Mouse (Mus musculus): ENCODE measurements at regions not wholly inside any gene's neighbourhood (a gene's known extent, or its start where the extent isn't known, plus 50 kb on each side); places are given as distances from the start of the nearest gene placed in this dataset.

DNA sequence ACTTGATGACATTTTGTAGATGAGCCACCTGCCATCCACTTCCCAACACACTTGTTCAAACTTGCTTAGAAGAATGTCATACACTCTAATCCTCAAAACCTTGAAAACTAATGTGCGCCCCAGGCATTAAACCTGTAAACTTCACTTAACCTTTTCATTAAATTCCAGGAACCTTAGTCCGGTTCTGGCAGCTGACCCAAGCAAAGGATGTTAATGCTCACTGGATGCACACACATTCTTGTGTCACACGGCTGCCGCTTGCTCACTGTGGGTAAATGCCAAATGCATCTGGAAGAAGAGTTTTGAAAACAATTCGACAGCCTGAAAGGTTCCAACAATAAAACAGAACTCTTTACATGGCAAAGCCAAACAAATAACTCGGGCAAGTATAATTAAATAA is 235.0 kb upstream of the BC052040 start:
- no peak overlapping the region for H3K27ac ChIP-seq
- WGBS, result 37% methylated on average over 6 of the region's 6 CpGs

DNA sequence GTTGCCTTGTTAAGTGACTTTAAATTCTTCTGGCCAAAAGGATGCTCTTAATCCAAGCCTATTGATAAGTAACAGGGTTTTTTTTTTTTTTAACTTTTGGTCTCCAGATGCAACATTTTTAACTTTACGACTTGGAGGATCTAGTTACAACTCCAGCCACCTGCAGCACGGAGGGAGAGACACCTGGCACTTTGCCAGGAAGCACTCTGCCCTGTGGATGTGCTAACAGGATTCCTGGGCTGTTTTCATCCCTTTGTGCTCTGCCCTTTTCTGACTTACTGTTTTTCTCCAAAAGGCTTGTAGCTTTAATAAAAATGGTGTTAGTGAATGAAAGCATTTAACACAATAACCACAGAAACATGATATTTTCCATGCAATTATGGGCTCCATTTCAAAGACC is 233.3 kb upstream of the BC052040 start:
- H3K4me3 ChIP-seq, result no peak overlapping the region
- H3K4me1 ChIP-seq, result peaks cover 12% of the 10 kb centered on the region
- WGBS, result 5% methylated on average over 2 of the region's 2 CpGs
- no peaks in the 10 kb centered on the region for H3K9me3 ChIP-seq
- no peaks in the 10 kb centered on the region for H3K27me3 ChIP-seq
- no peaks in the 10 kb centered on the region for H3K36me3 ChIP-seq
- ATAC-seq (ENCODE audit: insufficient number of reproducible peaks, insufficient read depth, low FRiP score, low TSS enrichment, low read depth), result no peak
- H3K9ac ChIP-seq, result no peak overlapping the region
- H3K4me2 ChIP-seq, result no peak overlapping the region
- no peak overlapping the region for H3K27ac ChIP-seq

More for the DNA sequence above, 235.0 kb upstream of the BC052040 start:
- H3K4me3 ChIP-seq, result no peak overlapping the region
- H3K9ac ChIP-seq, result no peak overlapping the region
- no peaks in the 10 kb centered on the region for H3K36me3 ChIP-seq
- H3K4me2 ChIP-seq, result no peak overlapping the region
- H3K9me3 ChIP-seq, result no peaks in the 10 kb centered on the region
- H3K4me1 ChIP-seq, result peaks cover 12% of the 10 kb centered on the region
- H3K27me3 ChIP-seq, result no peaks in the 10 kb centered on the region
- ATAC-seq (ENCODE audit: insufficient number of reproducible peaks, insufficient read depth, low FRiP score, low TSS enrichment, low read depth), result no peak

DNA sequence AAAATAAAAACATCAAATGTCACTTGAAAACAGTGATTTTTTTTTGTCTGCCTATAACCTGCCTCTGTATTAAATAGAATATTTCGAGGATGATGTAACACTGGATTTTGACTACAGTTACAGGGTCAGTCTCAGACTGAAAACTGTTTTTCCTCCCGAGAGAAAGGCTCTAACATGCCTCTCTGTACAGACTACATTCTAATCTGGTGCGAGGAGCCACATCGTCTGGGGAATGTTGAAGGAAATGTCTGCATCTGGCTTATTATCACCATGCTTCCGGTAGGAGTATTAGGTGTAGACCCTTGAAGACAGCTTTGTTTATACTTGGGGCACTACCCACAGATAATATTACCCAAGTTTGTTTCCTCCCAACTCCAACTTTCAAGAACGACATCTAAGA is 210.4 kb upstream of the BC052040 start:
- Histone ChIP-seq H3K4me3 (no peak overlapping the region), H3K4me2 (no peak overlapping the region), H3K9me3 (no peaks in the 10 kb centered on the region), H3K27me3 (no peaks in the 10 kb centered on the region), H3K4me1 (peaks cover 5% of the 10 kb centered on the region), H3K36me3 (no peaks in the 10 kb centered on the region), H3K27ac (no peak overlapping the region), H3K9ac (no peak overlapping the region)
- WGBS, result 38% methylated on average over 6 of the region's 6 CpGs
- no peak for ATAC-seq (ENCODE audit: insufficient number of reproducible peaks, insufficient read depth, low FRiP score, low TSS enrichment, low read depth)

- Histone ChIP-seq H3K36me3 (no peaks in the 10 kb centered on the region), H3K4me3 (no peak overlapping the region), H3K27ac (no peak overlapping the region), H3K9ac (no peak overlapping the region), H3K9me3 (no peaks in the 10 kb centered on the region), H3K4me1 (no peaks in the 10 kb centered on the region), H3K27me3 (no peaks in the 10 kb centered on the region), H3K4me2 (no peak overlapping the region)
- WGBS, result 49% methylated on average over 5 of the region's 5 CpGs
- ATAC-seq (ENCODE audit: insufficient number of reproducible peaks, insufficient read depth, low FRiP score, low TSS enrichment, low read depth), result no peak
Observed at GRCm38 (mm10) chr2:115375336-115375735, 206.2 kb upstream of the BC052040 start.

DNA sequence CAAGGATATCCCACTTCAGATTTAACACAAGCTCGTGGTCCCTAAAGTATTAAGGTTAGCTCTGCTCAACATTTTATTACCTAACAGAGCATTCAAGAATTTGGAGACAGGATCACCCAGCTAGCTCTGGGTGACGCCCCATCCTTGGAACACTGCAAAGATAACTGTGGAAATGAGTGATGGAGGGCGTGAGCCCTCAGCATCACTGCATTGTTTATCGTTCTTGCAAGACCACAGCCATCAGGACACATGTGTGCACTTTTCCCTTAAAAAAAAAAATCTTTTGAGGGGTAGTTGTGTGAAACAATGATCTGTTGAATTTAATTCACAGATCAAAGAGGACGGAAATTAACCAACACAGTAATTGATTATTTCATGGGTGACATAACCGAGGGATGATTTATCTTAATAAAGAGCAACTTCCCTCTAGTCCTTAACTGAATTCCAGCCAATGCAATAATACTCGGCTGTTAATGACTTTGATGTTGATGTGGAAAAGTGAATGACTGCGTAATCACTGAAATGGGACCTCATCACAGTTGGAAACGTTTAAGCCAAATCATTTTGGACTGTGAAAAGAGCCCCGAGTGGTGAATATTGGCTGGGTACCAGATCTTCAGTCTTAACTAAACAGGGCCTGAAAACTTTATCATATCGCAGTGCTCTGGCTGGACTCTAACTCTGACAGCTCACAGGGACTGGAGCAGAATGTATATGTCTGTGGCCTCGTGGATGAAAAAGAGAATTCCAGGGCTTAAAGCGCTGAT is 196.9 kb upstream of the BC052040 start:
- peaks cover 19% of the 10 kb centered on the region for H3K4me1 ChIP-seq
- no peak overlapping the region for H3K9ac ChIP-seq
- H3K27ac ChIP-seq, result 0 out of 2 replicates have a peak overlapping the region, but pooled peaks have one; percentile 62
- peak overlapping the region; percentile 43; the same call in 1 of the 2 replicates for H3K4me2 ChIP-seq
- 28% methylated on average over 13 of the region's 13 CpGs for WGBS
- no peaks in the 10 kb centered on the region for H3K36me3 ChIP-seq
- H3K9me3 ChIP-seq, result no peaks in the 10 kb centered on the region
- ATAC-seq (ENCODE audit: insufficient number of reproducible peaks, insufficient read depth, low FRiP score, low TSS enrichment, low read depth), result no peak
- 0 out of 2 replicates have a peak, but pooled peaks cover 8% of the 10 kb centered on the region for H3K27me3 ChIP-seq
- H3K4me3 ChIP-seq, result no peak overlapping the region

DNA sequence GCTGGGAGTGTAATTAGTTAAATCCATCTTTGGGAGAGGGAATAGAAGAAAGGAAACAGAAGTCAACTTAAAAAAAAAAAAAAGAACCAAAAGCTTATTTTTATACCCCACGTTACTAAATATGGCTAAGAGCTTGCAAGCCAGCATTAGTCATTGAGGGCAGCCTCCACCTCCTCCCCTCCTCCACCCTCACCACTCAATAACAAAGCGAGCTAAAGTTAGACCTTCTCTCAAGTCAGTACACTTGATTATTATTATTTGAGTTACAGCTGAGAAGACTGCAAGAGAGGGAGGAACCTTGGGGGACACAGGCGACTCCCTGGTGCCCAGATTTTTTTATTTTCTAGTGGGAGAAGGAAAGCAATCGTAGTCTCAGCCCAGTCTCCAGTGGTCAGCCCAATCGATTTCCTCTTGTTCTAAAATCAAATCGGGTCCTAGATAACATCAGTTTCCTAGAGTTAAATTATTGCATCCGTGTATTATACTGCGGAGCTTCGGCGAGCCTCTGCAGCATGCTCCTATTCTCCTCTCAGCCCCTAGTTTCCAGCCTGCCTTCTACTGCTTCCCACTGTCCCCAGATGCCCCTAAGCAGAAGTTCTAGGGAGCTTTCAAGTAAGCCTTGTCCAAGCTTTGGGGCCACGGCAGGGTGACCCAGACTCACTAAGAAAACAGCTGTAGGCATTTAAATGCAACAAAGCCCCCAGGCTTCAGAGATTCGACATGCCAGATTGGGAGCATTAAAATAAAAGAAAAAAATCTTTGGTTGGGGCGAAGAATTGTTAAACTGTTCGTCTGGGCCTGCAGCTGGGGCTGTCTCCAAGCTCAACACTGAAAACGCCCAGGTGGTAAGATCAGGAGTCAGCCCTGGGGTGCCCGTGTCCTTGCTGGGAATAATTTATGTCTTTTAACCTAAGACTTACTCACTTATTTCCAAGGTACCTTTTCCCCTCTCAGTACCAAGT is 196.0 kb upstream of the BC052040 start:
- Histone ChIP-seq H3K9me3 (no peaks in the 10 kb centered on the region), H3K27me3 (0 out of 2 replicates have a peak, but pooled peaks cover 8% of the 10 kb centered on the region), H3K36me3 (no peaks in the 10 kb centered on the region), H3K4me1 (peaks cover 19% of the 10 kb centered on the region), H3K4me2 (peak overlapping the region; percentile 43), H3K4me3 (no peak overlapping the region), H3K9ac (peak overlapping the region; percentile 44), H3K27ac (peak overlapping the region; percentile 62)
- no peak for ATAC-seq (ENCODE audit: insufficient number of reproducible peaks, insufficient read depth, low FRiP score, low TSS enrichment, low read depth)
- 12% methylated on average over 16 of the region's 16 CpGs for WGBS

- no peak overlapping the region for H3K9ac ChIP-seq
- 53% methylated on average over 7 of the region's 7 CpGs for WGBS
- no peak for ATAC-seq (ENCODE audit: insufficient number of reproducible peaks, insufficient read depth, low FRiP score, low TSS enrichment, low read depth)
- 0 out of 2 replicates have a peak, but pooled peaks cover 8% of the 10 kb centered on the region for H3K27me3 ChIP-seq
- H3K9me3 ChIP-seq, result no peaks in the 10 kb centered on the region
- H3K4me2 ChIP-seq, result no peak overlapping the region; the same call in 1 of the 2 replicates
- 0 out of 2 replicates have a peak overlapping the region, but pooled peaks have one; percentile 3 for H3K27ac ChIP-seq
- H3K4me3 ChIP-seq, result no peak overlapping the region
- H3K36me3 ChIP-seq, result no peaks in the 10 kb centered on the region
- H3K4me1 ChIP-seq, result peaks cover 23% of the 10 kb centered on the region
Observed at GRCm38 (mm10) chr2:115391575-115391974, 189.9 kb upstream of the BC052040 start.

DNA sequence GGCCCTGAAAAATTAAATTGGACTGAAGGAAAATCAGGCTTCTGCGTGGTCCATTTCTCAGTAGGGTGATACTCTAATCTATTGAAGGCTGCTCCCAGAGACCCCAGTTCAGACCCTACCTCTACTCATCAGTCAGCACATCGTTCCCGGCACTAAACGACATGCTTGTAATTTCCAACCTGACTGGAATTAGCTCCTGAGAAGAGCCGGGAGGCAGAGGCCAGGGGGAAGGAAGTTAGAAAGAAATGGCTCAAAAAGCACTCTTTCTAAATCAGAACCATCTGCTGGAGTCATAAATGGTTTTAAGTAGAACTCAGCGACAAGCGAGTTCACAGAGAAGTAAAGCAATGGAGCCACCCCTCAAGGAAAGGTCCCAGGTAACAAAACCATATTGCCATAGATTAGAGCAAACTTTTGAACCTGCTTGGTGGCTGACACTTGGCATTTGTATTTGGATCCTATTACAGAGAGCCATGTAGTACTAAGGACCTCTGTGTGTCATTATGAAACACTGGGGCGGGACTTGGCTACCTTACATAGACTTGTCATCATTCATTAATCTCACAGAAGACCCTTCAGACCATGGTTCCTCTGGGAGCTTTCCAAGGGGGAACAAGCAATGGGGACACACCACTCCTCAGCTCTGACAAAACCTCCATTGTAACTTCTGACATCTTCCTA is 189.3 kb upstream of the BC052040 start:
- H3K4me3 ChIP-seq, result no peak overlapping the region
- H3K36me3 ChIP-seq, result no peaks in the 10 kb centered on the region
- no peak overlapping the region for H3K9ac ChIP-seq
- H3K4me2 ChIP-seq, result peak overlapping the region; percentile 16; the same call in 1 of the 2 replicates
- 19% methylated on average over 8 of the region's 8 CpGs for WGBS
- H3K9me3 ChIP-seq, result no peaks in the 10 kb centered on the region
- ATAC-seq (ENCODE audit: insufficient number of reproducible peaks, insufficient read depth, low FRiP score, low TSS enrichment, low read depth), result no peak
- H3K4me1 ChIP-seq, result peaks cover 20% of the 10 kb centered on the region
- 0 out of 2 replicates have a peak, but pooled peaks cover 5% of the 10 kb centered on the region for H3K27me3 ChIP-seq
- 0 out of 2 replicates have a peak overlapping the region, but pooled peaks have one; percentile 3 for H3K27ac ChIP-seq

DNA sequence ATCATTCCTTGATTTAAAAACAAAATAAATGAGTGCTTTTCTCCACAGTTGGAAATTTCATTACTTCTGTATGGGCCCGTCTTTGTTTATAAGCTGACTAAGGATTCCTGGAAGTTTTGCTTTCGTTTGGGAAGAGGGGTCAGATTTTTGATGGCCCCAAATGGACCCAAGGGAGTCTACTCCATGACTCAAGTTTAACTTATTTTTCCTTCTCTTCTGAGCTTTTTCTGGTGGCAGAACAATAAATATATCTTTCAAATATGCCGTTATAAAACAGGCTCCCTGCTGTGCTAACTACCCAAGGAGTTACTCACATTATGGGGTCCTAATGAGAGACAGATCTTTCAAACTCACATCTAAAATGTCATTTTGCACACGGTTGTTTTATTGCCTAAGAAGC is 187.4 kb upstream of the BC052040 start:
- Histone ChIP-seq H3K4me2 (no peak overlapping the region), H3K9me3 (no peaks in the 10 kb centered on the region), H3K4me3 (no peak overlapping the region), H3K27ac (no peak overlapping the region), H3K27me3 (no peaks in the 10 kb centered on the region), H3K36me3 (no peaks in the 10 kb centered on the region), H3K9ac (no peak overlapping the region), H3K4me1 (peaks cover 20% of the 10 kb centered on the region)
- no peak for ATAC-seq (ENCODE audit: insufficient number of reproducible peaks, insufficient read depth, low FRiP score, low TSS enrichment, low read depth)
- WGBS, result 21% methylated on average over 4 of the region's 4 CpGs

DNA sequence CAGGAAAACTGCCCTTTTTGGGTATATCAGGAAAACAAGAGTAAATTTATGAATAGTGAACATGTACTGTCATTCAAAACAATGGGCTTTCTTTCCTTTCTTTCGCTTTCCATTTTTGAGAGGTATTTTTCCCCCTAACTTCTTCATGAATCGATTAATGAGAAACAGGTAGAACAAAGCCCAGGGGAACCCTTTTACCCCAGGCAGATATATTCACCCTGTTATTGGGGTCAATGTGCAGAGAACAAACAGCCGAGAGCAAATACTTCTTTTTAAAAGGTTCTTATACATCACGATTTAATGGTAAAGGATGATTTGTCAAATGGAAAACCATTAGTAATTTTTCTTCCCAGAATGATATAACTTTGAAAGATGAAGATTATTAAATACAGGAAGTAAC is 183.0 kb upstream of the BC052040 start:
- ATAC-seq (ENCODE audit: insufficient number of reproducible peaks, insufficient read depth, low FRiP score, low TSS enrichment, low read depth), result no peak
- no peaks in the 10 kb centered on the region for H3K36me3 ChIP-seq
- WGBS, result 77% methylated on average over 4 of the region's 4 CpGs
- H3K27me3 ChIP-seq, result no peaks in the 10 kb centered on the region
- H3K4me1 ChIP-seq, result peaks cover 3% of the 10 kb centered on the region; the same call in 1 of the 2 replicates
- no peak overlapping the region for H3K9ac ChIP-seq
- no peak overlapping the region for H3K4me3 ChIP-seq
- H3K4me2 ChIP-seq, result no peak overlapping the region
- no peak overlapping the region for H3K27ac ChIP-seq
- H3K9me3 ChIP-seq, result no peaks in the 10 kb centered on the region

DNA sequence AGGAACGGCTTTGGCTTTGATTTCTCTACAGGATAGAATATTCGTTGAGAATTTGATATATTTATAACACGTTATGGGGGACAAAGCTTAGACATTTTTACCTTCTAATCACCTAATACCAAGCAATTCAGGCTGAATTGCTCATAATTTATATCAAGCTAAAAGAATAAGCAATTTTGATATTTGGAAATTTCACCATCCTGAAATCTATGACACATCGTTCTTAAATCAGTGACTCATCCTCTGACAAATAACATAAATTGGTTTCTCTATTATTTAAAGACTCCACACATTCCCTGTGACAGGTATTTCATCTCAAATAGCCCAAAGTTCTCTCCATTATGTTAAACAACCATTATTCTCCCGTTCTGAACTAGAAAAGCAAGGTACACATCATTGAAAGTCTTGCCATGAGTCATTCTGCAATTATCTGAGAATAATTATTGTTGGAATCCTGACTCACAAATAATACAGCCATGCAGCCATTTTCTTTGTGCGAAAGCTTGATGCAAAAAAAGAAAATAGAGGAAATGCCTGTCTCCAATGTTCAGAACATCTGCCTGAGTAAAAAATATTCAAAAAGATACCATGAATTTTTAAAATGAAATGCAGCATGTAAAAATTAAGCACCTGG is 182.3 kb upstream of the BC052040 start:
- no peak for ATAC-seq (ENCODE audit: insufficient number of reproducible peaks, insufficient read depth, low FRiP score, low TSS enrichment, low read depth)
- 79% methylated on average over 6 of the region's 6 CpGs for WGBS
- Histone ChIP-seq H3K27ac (no peak overlapping the region), H3K4me2 (no peak overlapping the region), H3K9me3 (no peaks in the 10 kb centered on the region), H3K36me3 (no peaks in the 10 kb centered on the region), H3K9ac (no peak overlapping the region), H3K4me3 (no peak overlapping the region), H3K4me1 (no peaks in the 10 kb centered on the region), H3K27me3 (no peaks in the 10 kb centered on the region)

Measured in embryonic facial prominence, embryonic 13.5 days (tissue).